Mouse (Mus musculus): ENCODE results near the gene Gm4565. TPM values are rescaled to one million over a fixed set of nuclear protein-coding genes. Genes with fewer than 3 reads are reported as not detected.
"Not testable (repeated sequence)": the region's sequence is repeated elsewhere in the genome, so short reads cannot be mapped to it uniquely, and the experiment has no call there.

Gm4565 gene
- polyA plus RNA-seq (2016; fragmentation: Nextera tagmentation; extraction: Ambion mirVana) = not detected in 2 replicates

- H3K4me3 ChIP-seq; H3K9me3 ChIP-seq; H3K27me3 ChIP-seq (ENCODE audit: insufficient read depth, poor library complexity, severe bottlenecking); DNase-seq (ENCODE audit: low spot score); H3K4me1 ChIP-seq (replicated peaks); H3K27ac ChIP-seq; H3K36me3 ChIP-seq: not testable (repeated sequence)
- 85% methylated on average over 2 of the region's 4 CpGs for WGBS
Observed at GRCm38 (mm10) chr7:22588027-22588426, at the start of gene Gm4565. TSS of gene Gm4565 (minus strand) at chr7:22588127.

GRCm38 (mm10) chr7:22565243-22565642 is 22.7 kb downstream of the Gm4565 start, which contains the start of gene Gm4201:
TSS of gene Gm4201 (minus strand) at chr7:22565343.
- H3K4me3 ChIP-seq; H3K27ac ChIP-seq; DNase-seq (ENCODE audit: low spot score); H3K9me3 ChIP-seq; H3K36me3 ChIP-seq; H3K4me1 ChIP-seq (replicated peaks); H3K27me3 ChIP-seq (ENCODE audit: insufficient read depth, poor library complexity, severe bottlenecking): not testable (repeated sequence)
- no CpG with 5 or more reads among the region's 3 CpGs for WGBS

GRCm38 (mm10) chr7:22534787-22535186 is 53.1 kb downstream of the Gm4565 start, which contains the start of gene Gm8677:
TSS of gene Gm8677 (minus strand) at chr7:22534887.
- not testable (repeated sequence) for H3K36me3 ChIP-seq; H3K9me3 ChIP-seq; H3K27me3 ChIP-seq (ENCODE audit: insufficient read depth, poor library complexity, severe bottlenecking); H3K4me1 ChIP-seq (replicated peaks); DNase-seq (ENCODE audit: low spot score); H3K27ac ChIP-seq; H3K4me3 ChIP-seq
- WGBS = no CpG with 5 or more reads among the region's 1 CpGs

Other genes with a start within 250 kb of the Gm4565 start
- gene Gm8660, start 217.1 kb downstream of the Gm4565 start, polyA plus RNA-seq (2016; fragmentation: Nextera tagmentation; extraction: Ambion mirVana) = not detected in 2 replicates
- not detected in 2 replicates for gene Vmn1r148, start 174.5 kb downstream of the Gm4565 start, polyA plus RNA-seq (2016; fragmentation: Nextera tagmentation; extraction: Ambion mirVana)
- gene Vmn1r149, start 149.9 kb downstream of the Gm4565 start, polyA plus RNA-seq (2016; fragmentation: Nextera tagmentation; extraction: Ambion mirVana) = not detected in 2 replicates
- gene Gm10665, start 124.1 kb downstream of the Gm4565 start, polyA plus RNA-seq (2016; fragmentation: Nextera tagmentation; extraction: Ambion mirVana) = not detected in 2 replicates
- gene Vmn1r151, start 88.4 kb downstream of the Gm4565 start, polyA plus RNA-seq (2016; fragmentation: Nextera tagmentation; extraction: Ambion mirVana) = not detected in 2 replicates
- not detected in 2 replicates for gene Vmn1r152, start 65.2 kb downstream of the Gm4565 start, polyA plus RNA-seq (2016; fragmentation: Nextera tagmentation; extraction: Ambion mirVana)
- not detected in 2 replicates for gene Gm8677, start 53.2 kb downstream of the Gm4565 start, polyA plus RNA-seq (2016; fragmentation: Nextera tagmentation; extraction: Ambion mirVana)
- not detected in 2 replicates for gene Gm4201, start 22.8 kb downstream of the Gm4565 start, polyA plus RNA-seq (2016; fragmentation: Nextera tagmentation; extraction: Ambion mirVana)
- gene Vmn1r155, start 69.9 kb upstream of the Gm4565 start, polyA plus RNA-seq (2016; fragmentation: Nextera tagmentation; extraction: Ambion mirVana) = not detected in 2 replicates
- gene Gm8693, start 104.2 kb upstream of the Gm4565 start, polyA plus RNA-seq (2016; fragmentation: Nextera tagmentation; extraction: Ambion mirVana) = not detected in 2 replicates
- gene Gm4567, start 131.6 kb upstream of the Gm4565 start, polyA plus RNA-seq (2016; fragmentation: Nextera tagmentation; extraction: Ambion mirVana) = not detected in 2 replicates
- gene Vmn1r157, start 173.6 kb upstream of the Gm4565 start, polyA plus RNA-seq (2016; fragmentation: Nextera tagmentation; extraction: Ambion mirVana) = not detected in 2 replicates
- not detected in 2 replicates for gene Vmn1r158, start 202.7 kb upstream of the Gm4565 start, polyA plus RNA-seq (2016; fragmentation: Nextera tagmentation; extraction: Ambion mirVana)